Mouse (Mus musculus): ENCODE measurements around the gene Zp2.

- TF ChIP-seq CTCF (IDR thresholded peaks at IDR 0.05; ENCODE audit: low read depth, low read length) (peak; percentile 92), POLR2A (IDR thresholded peaks at IDR 0.05; ENCODE audit: extremely low read depth, insufficient read depth, low read length) (no peak)
Observed at GRCm38 (mm10) chr7:120098403-120098802, 46.7 kb downstream of the Zp2 start.

Data from liver, adult 2 months (tissue).